Mouse (Mus musculus): ENCODE measurements around the gene Igsf21.
A peak's percentile ranks its signal among the peaks of the same experiment; 100 is the strongest.

The Igsf21 gene

GRCm38 (mm10) chr4:140196717-140197116, 49.9 kb downstream of the Igsf21 start:
- DNase-seq (ENCODE audit: low spot score in 2 of 2) = no peak

- DNase-seq (ENCODE audit: low spot score in 2 of 2) = peak in 1 of 2 experiments; percentile 65
Measured at GRCm38 (mm10) chr4:140192276-140193002, 54.1 kb downstream of the Igsf21 start.

GRCm38 (mm10) chr4:140189601-140190000, 57.0 kb downstream of the Igsf21 start:
- DNase-seq (ENCODE audit: low spot score in 2 of 2) = no peak

- DNase-seq (ENCODE audit: low spot score in 2 of 2) = no peak
Measured at GRCm38 (mm10) chr4:140188626-140189025, 58.0 kb downstream of the Igsf21 start.

- peak in 1 of 2 experiments; percentile 62 for DNase-seq (ENCODE audit: low spot score in 2 of 2)
Measured at GRCm38 (mm10) chr4:140187404-140188145, 59.0 kb downstream of the Igsf21 start.

- DNase-seq (ENCODE audit: low spot score in 2 of 2) = no peak
Measured at GRCm38 (mm10) chr4:140179576-140179975, 67.0 kb downstream of the Igsf21 start.

GRCm38 (mm10) chr4:140177055-140177454, 69.5 kb downstream of the Igsf21 start:
- no peak for DNase-seq (ENCODE audit: low spot score in 2 of 2)

- no peak for DNase-seq (ENCODE audit: low spot score in 2 of 2)
Measured at GRCm38 (mm10) chr4:140173746-140174399, 72.7 kb downstream of the Igsf21 start.

GRCm38 (mm10) chr4:140173084-140173483, 73.5 kb downstream of the Igsf21 start:
- DNase-seq (ENCODE audit: low spot score in 2 of 2) = no peak

GRCm38 (mm10) chr4:140171917-140172316, 74.7 kb downstream of the Igsf21 start:
- no peak for DNase-seq (ENCODE audit: low spot score in 2 of 2)

- DNase-seq (ENCODE audit: low spot score in 2 of 2) = no peak
Measured at GRCm38 (mm10) chr4:140171189-140171588, 75.4 kb downstream of the Igsf21 start.

GRCm38 (mm10) chr4:140165851-140166250, 80.7 kb downstream of the Igsf21 start:
- DNase-seq (ENCODE audit: low spot score in 2 of 2) = no peak

- DNase-seq (ENCODE audit: low spot score in 2 of 2) = no peak
Measured at GRCm38 (mm10) chr4:140164662-140165061, 81.9 kb downstream of the Igsf21 start.

GRCm38 (mm10) chr4:140159617-140160016, 87.0 kb downstream of the Igsf21 start:
- no peak for DNase-seq (ENCODE audit: low spot score in 2 of 2)

- DNase-seq (ENCODE audit: low spot score in 2 of 2) = peak in 1 of 2 experiments; percentile 40
Measured at GRCm38 (mm10) chr4:140154899-140155463, 91.6 kb downstream of the Igsf21 start.

- peak in 1 of 2 experiments; percentile 45 for DNase-seq (ENCODE audit: low spot score in 2 of 2)
Measured at GRCm38 (mm10) chr4:140154484-140154883, 92.1 kb downstream of the Igsf21 start.

GRCm38 (mm10) chr4:140153711-140154114, 92.9 kb downstream of the Igsf21 start:
- DNase-seq (ENCODE audit: low spot score in 2 of 2) = peak in 1 of 2 experiments; percentile 48

- peak in 1 of 2 experiments; percentile 66 for DNase-seq (ENCODE audit: low spot score in 2 of 2)
Measured at GRCm38 (mm10) chr4:140153101-140153500, 93.5 kb downstream of the Igsf21 start.

GRCm38 (mm10) chr4:140149706-140150105, 96.9 kb downstream of the Igsf21 start:
- DNase-seq (ENCODE audit: low spot score in 2 of 2) = no peak

GRCm38 (mm10) chr4:140147857-140148695, 98.5 kb downstream of the Igsf21 start:
- DNase-seq (ENCODE audit: low spot score in 2 of 2) = peak in 1 of 2 experiments; percentile 46
